Mouse (Mus musculus): ENCODE measurements around the gene 1700003H04Rik.

- TF ChIP-seq POLR2A (IDR thresholded peaks at IDR 0.05; ENCODE audit: low read depth, low read length) (no peak), CTCF (IDR thresholded peaks at IDR 0.05; ENCODE audit: borderline replicate concordance, insufficient read depth, low read length) (no peak)
Observed at GRCm38 (mm10) chr3:124609956-124610355, 29.1 kb upstream of the 1700003H04Rik start.
